Mouse (Mus musculus): ENCODE data around the gene Haao.

- no peak for TF ChIP-seq CTCF (IDR thresholded peaks at IDR 0.05; ENCODE audit: low read depth, low read length)
- no peak for TF ChIP-seq POLR2A (IDR thresholded peaks at IDR 0.05; ENCODE audit: extremely low read depth, insufficient read depth, low read length)
Measured at GRCm38 (mm10) chr17:83874610-83875009, 26.8 kb upstream of the Haao start.
